Mouse (Mus musculus): ENCODE measurements around the gene Adamts17.

The Adamts17 gene

DNA sequence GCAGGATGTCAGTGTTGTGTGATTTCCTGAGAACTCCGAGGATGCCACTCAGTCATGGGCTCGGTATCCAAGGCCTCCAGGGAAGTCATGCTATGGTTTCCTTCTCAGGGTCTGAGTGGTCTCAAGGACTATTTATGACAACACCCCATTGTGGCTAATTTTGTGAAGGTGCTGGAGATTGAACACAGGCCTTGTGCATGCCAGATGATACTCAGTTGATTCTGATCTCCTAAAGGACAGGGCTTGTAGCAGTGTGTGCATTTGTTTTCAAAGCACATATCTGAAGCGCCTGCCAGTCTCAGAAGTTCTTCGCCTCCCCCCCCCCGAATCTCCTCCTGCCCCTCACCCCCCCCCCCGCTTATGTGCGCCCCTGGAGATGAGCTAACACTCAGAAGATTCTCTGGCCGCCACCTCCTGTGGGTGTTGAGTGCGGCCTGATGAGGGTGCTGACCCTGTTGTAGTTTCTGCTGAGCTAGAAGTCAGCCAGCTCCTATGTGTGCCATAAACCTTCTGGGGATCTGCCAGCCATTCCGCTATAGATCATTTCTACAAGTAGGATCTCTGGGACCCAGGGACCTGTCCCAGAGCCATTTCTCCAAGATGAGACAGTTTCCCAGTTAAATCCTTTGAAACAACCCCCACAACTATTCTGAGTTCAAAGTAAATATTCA, 232.6 kb downstream of the Adamts17 start:
- no peak for DNase-seq (ENCODE audit: low read depth, low spot score)

DNA sequence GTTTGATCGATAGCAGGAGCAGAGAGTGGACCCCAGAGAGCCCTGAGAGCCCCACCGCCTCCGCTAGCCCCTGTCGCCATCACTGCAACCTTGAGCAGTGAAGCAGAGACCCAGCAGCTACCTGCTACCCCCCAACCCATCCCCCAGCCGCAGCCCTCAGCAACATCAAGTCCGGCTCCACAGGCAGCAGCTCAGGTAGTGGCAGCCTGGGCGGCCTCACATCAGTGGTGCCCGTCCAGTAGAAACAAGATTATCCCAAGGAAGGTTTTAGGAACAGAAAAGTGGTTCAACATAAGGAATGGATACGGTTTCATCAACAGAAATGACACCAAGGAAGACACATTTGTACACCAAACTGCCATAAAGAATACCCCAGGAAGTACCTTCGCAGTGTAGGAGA, 243.2 kb downstream of the Adamts17 start:
- DNase-seq (ENCODE audit: low read depth, low spot score), result no peak

DNA sequence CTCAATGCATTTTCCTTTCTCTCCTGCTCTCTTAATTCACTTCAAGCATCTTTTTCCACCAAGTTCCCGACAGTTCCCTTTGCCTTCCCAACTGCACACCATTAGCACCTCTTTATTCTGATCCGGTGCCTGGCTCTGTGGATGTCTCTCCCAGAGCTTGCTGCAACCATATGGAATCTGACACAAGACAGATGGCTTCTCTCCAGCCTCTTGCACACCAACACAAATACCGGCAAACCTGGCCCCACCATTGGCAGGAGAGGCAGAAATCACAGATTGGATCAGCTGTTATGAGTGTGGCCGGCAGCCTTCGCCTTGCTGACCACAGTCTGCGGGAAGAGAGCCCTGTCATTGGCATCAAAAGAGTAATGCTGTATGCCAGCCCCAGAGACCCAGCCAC, 248.2 kb downstream of the Adamts17 start:
- no peak for DNase-seq (ENCODE audit: low read depth, low spot score)

DNA sequence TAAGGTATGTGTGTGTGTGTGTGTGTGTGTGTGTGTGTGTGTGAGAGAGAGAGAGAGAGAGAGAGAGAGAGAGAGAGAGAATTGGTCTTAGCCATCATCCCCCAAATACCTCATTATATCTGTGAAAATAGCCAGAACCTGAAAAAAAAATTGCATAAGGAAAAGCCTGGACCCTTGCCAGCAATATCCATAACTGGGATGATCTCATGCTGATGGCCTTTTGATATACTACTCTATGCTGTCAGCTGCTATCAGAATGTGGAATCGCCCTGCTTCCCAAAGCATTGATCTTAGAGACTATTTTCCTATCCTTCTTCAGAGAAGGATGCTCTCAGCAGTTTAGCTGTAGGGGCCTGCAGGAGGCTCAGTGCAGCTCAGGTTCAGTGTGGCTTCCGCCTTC, 257.6 kb downstream of the Adamts17 start:
- no peak for DNase-seq (ENCODE audit: low read depth, low spot score)

DNA sequence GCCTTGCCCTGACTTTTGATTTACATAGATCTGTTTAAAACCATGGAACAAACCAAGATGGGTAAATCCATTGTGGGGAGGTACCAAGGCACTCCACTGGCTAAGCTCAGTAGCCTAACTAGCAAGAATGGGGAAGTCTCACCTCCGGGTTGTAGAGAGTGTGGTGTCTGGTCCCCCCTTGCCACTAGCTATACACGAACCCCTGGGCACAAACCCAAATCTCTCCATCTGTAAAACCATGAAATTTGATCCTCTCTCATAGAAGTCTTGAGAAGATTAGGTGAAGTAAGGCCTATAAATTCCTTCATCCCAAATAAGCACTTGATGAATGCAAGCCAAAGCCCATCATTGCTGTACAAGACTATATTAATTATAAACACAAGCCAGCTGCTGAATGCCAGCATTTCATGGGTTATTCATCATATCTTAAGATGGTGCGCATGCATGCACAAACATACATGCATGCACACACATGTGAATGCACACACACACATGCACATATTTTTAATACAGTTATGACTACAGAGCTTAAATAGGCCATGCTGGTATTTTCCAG, 262.0 kb downstream of the Adamts17 start:
- no peak for DNase-seq (ENCODE audit: low read depth, low spot score)

DNA sequence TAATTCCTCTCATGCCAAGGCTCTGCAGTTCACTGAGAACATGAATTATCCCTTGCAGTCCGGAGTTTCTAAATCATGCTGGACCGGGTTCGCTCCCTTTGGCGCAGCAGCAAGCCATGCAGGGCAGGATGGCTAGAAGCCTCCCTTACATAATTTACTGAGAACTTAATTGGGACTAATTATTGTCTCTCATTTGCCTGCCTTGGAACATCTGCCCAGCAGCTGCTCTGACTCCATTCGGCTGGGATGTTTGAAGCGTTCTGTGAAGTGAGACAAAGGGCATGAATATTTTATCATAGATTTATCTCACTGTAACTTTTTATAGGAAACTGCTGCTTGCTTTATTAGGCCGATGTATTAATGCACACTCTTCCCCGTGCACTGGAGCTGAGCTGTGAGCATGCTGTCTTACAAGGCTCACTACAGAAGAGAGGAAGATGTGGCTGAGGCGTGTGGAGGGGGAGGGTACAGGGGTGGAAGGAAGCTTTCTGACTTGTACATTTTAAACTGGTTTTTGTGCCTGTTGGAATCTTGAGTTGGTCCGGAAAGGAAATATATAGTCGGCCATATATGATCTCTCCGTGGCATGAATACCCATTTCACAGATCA, 271.1 kb downstream of the Adamts17 start:
- no peak for DNase-seq (ENCODE audit: low read depth, low spot score)

DNA sequence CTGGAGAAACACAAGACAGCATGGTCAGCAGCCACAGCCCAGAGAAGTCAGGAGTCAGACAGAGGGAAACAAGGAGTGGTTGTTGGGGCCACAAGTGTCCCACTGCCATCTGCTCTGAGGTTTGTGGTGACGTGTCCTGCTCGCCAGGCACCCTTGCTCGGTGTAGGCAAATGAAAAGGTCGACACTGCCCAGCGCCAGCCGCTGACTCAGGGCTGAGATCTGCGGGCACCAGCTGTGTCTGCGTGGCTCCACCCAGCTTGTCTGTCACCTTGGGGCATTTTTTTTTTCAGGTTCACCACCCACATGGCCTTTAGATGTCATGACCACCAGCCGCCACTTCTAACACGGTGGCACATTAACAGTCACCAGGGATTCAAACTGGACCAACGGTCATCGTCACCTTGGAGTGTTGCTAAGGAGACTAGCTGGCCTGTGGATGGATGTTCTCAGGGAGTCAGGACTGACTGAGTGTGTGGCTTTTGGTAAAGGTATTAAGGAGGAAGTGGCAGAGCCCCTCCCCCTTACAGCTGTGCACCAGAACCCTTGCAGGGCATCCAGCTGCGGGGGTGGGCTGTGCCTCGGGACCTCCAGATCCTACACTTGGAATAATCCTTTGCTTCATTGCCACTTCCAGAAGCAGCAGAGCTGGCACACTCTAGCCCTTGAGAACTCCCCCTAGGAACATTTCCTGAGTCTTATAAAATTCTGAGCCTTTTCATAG, 273.1 kb downstream of the Adamts17 start:
- DNase-seq (ENCODE audit: low read depth, low spot score), result peak; percentile 57

DNA sequence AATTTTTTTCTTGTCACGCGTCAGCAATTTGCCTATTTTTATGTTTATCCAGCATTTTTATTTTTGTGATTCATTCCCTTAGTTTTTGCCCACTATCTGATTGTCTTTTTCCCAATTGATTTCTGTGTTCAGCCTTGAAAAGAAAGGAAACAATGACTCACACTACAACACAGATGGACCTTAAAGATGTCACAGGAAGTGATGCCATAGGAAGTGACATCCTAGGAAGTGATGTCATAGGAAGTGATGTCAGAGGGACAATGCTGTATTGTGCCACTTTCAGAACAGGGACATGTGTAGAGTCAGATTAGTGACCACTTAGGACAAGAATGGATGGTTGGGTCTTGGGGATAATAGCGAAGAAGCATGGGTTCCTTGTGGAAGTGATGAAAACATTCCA, 274.5 kb downstream of the Adamts17 start:
- DNase-seq (ENCODE audit: low read depth, low spot score), result no peak

DNA sequence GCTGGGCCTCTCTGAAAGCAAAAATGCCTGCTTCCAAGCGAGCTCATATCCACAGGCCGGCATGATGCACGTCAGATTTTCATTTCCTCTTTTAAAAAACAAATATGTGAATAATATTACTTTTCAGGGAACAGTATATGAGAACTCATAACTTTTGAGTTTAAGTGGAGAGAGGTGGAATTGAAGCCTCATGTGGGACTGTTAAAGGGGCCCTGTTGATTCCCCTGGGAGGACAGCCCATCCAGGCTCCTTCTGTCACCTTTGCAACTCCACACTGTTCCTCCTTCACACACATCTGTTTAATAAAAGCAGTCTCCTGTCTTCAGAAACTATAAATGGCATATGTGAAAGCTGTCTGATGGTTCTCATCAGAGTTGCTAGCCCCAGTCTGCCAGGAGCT, 275.5 kb downstream of the Adamts17 start:
- DNase-seq (ENCODE audit: low read depth, low spot score), result no peak

DNA sequence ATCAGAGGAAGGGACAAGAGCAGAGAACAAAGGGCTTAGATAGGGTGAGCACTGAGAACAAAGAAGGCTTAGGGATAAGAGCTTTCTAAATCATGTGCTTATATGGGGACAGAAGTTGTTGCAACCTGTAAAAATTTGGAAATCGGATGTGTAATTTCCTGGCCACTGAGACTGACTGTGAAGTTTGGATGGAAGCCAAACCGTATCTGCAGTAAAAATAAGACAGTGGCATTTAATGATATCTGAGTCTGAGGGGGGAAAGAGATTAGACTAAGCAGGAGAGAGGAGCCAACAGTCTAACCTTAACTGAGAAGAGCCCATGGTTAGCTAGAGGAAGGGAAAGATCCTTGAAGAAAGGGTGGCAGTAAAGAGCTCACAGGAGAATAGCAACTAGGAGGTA, 295.6 kb downstream of the Adamts17 start:
- no peak for DNase-seq (ENCODE audit: low read depth, low spot score)

DNA sequence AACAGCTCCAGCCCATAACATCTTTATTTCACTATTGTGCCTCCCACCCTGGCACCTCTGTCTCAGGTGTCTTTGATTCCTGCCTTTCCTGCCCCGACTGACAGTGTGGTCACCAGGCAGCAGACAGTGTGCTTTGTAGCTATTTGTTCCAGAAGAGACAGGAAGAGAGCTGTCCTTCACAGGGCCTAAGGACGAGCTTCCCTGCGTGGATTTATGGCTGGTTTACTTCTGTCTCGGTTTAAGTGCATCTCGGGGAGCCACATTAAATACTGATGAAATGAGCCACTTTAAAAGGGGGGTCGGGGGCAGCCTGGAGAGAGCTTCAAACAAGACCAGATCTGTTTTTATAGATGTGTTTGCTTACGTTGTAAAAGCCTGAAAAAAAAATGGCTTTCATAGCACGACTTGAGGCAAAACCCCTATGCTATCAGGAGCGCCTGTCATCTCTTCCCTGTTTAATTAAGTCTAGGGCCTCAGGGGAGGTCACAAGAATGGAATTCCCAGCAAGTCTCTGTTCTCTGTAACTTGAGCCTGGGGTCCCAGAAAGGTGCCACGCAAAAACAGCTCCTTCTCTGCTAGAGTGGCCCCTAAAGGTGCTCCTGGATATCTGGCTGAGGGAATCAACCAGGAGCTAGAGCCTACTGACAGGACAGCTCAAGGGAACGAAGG, 302.9 kb downstream of the Adamts17 start:
- no peak for DNase-seq (ENCODE audit: low read depth, low spot score)

DNA sequence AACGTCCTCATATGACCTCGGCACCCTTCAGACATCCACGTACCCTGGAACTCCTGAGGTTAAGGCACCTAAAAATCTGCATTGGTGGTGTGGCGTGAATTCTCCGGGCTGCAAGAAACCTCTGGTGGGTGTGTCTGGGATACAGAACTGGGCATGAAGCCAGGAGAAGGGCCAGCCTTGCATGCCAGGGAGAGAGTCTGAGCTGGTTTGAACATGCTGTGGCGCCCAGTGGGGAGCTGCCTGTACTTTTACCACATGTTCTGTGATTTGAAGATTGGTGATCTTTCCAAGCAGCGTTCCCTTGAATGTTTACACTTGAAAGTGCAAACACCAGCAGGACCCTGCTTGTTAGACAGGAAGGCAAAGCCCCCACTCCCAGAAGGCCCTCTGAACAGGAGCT, 306.2 kb downstream of the Adamts17 start:
- DNase-seq (ENCODE audit: low read depth, low spot score), result no peak

DNA sequence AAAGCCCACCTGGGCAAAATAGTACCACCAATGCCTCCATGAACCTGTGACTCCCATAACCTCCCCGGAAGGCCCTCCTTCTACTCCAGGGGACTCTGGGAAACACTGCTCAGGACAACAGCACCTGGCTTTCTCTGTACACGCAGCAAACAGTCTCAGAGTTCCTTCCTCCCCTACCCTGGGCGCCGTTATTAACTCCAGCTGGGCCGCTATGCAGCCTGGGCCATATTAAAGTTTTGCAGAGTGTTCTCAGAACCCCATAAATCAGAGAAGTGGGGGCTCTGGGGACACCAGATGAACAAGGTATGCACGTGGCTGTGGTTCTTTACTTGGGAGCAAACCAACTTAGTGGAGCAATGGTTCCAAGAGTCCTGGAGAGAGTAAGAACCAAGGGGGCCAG, 306.6 kb downstream of the Adamts17 start:
- no peak for DNase-seq (ENCODE audit: low read depth, low spot score)

DNA sequence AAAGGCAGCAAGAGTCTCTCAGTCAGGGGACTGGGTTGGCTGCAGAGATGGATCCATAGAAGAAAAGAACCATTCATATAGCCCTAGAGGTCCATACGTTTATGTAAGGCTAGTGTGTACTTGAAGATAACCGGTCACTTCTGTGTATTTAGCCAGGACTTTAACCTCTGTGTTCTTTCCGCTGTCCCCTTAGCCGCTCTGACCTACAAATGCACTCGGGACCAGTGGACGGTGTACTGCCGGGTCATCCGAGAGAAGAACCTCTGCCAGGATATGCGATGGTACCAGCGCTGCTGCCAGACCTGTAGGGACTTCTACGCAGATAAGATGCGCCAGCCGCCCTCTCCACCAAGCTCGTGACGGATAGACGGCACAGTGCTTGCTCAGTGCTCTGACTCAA, 310.2 kb downstream of the Adamts17 start:
- no peak for DNase-seq (ENCODE audit: low read depth, low spot score)

DNA sequence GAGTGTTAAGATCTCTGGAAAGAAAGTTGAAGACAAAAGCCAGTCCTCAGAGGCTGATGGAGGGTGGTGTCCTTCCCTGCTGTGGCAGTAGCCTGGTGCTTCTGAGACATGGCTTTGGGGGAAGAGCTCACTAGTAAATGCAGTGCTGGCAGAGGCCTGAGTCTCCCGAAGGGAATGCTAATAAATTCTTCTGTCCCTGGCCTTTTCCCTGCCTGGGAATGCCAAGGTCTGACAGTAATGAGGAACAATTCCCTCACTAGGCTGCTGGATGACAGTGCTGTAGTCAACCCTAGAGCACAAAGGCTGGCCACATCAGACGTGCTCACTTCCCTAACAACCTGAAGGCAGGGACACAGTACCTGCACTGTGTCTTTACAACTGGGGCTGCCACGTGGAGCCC, 313.1 kb downstream of the Adamts17 start:
- no peak for DNase-seq (ENCODE audit: low read depth, low spot score)

DNA sequence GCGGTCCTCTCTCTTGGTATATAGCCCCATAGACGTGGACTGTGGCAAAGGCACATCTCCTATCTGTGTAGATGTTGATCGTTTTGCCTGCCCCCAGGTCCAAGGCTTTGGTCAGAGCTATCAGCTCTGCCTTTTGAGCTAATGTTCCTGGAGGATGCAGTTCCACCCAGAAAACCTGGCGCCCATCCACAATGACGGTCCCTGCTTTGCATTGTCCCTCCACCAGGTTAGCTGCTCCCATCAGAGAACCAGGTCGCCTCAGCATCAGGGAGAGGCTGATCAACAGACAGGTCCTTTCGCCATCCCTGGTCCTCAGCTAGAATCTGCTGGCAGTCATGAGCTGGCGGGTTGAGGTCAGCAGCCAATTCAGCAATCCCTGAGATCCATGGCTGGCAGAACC, 322.6 kb downstream of the Adamts17 start:
- no peak for DNase-seq (ENCODE audit: low read depth, low spot score)

DNA sequence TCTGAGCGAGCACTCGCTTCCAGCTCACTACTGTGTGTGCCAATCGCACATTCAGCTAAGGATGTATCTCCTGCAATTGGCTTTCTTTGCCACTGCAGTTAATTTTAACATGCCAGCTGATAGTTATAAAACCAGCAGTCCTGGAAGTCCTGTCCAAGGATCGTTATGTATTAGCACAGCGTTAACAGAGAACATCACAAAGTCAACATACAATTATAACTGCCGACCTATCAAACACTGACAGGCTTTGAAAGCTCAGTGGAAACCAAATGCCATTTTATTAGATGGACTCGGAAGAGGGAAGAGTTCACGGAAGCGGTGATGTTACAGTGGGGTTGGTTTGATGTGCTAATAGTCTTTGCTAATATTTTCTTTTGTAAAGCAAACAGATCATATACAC, 328.8 kb downstream of the Adamts17 start:
- no peak for DNase-seq (ENCODE audit: low read depth, low spot score)

DNA sequence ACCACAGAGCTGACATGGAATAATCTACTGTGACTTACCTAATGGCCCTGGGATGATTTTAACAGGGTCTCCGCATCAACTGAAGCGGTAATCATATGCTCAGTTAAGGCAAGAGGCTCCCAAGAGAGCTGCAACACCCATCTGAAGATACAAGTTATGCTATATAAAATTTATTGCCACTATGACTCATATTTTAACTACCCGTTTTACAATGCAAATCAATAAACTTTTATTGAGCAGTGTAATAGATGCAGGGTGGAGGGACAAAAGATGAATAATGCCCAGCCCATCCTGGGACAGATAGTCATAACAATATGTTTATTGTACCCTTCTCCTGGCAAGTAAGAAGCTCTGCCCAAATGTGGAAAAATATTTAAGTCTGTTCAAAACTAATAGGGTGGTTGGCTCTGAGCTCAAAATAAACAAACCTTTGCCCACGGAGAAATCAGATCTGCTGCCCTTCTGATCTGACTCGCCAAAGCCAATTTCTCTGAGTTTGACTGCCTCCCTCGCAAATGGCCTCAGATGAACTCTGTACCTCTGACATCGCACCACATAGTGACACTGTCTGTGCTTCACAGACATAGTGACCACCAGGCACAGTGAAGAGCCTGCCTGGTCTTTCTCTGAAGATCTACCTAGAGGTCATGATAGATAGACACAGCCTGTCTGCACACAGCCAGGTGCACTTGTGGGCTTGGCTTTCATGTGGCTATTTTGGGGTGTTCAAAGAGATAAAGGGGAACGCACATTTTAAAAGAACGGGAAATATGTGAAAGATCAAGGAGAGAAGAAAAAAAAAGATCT, 329.4 kb downstream of the Adamts17 start:
- DNase-seq (ENCODE audit: low read depth, low spot score), result no peak

DNA sequence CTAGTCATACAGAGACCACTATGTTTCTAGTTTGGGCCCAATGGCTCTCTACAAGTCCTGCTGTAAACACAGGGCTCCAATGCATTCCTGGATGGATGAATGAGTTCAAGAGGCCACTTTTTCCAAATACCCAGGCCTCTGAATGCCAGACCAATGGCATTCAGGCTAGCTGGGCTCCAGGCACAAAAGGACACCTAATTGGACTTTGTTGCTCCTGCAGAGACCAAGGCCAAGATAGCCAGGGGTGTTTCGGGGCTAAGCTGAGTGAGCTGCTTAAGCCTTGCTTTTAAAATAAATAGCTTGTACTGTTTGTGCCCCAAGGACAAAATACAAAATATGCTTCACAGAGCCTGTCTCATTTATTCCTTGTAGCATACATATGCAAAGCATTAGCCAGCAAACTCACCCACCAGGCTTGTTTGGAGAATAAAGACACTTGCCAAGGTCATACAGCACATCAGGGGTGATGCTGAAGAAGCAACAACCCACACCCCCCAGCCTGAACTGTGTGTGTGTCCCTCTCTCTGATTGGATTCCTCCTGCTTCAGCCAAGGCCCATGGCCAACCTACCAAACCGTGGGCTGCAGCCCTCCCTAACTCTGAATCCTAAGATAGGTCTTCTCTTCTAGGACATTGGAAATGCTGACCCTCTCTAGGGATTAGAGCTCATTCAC, 334.1 kb downstream of the Adamts17 start:
- no peak for DNase-seq (ENCODE audit: low read depth, low spot score)

DNA sequence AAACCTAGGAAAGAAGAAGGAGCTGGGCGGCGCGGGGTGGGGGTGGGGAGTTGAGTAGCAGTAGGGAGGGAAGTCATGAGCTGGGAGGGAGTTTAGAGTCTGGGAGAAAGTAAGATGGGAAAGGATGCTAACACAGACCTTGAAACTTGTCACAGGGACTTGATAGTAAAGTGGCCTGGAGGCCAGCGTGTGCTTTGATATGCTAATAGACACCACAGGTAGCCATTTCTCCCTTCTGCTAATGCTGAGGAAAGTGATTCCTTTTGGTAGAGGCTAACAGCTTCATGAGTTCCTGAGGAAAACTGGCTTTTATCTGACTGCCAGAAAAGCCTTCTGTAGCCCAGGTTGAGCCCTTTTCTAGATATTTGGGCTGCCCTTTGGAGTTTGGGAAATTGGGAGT, 344.3 kb downstream of the Adamts17 start:
- DNase-seq (ENCODE audit: low read depth, low spot score), result no peak

DNA sequence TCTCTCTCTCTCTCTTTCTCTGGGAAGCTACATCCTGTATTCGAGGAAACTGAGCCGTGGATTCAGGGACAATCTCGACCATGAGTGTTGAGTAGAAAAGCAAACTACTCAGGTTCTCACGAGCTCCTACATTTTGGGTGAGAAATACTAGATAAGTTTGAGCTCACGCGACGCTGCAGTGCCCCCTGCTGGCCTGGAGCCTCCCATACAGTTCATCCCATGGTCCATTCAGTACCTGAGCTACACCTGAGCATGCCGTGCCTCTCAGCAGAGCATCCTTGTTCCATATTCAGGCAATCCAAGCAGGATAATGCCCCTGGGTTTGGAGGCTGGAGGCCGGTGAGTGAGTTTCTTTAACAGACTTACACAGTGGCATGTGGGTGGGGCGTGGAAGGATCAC, 359.9 kb downstream of the Adamts17 start:
- peak; percentile 56 for DNase-seq (ENCODE audit: low read depth, low spot score)

Data from A20 (cell line).